Mouse (Mus musculus) lung, embryonic 14.5 days (tissue): ENCODE data around the gene Mylk. TPM values are rescaled to one million over a fixed set of nuclear protein-coding genes. Genes with fewer than 3 reads are reported as not detected.

ENCODE experiments used
- ATAC-seq: fragments of 200-750 bp; cut with Nextera tagmentation; 2 replicates; pipeline ENCODE4 v1.8.0; 2017; ENCODE audit warnings: mild to moderate bottlenecking, moderate TSS enrichment, moderate library complexity; ENCODE audit not compliant: insufficient read depth
- DNase-seq: peaks from one replicate; pipeline ENCODE4 v3.0.0-alpha.2; 2015
- H3K27ac ChIP-seq: fragments of 300-500 bp; sonication (generic); 2 replicates; pipeline ENCODE4 v1.5.1; 2014; ENCODE audit warnings: low read depth, mild to moderate bottlenecking, moderate library complexity
- H3K27me3 ChIP-seq: fragments of 300-500 bp; sonication (generic); 2 replicates; pipeline ENCODE4 v1.6.1; 2014; ENCODE audit warnings: low read length, control low read depth; ENCODE audit not compliant: insufficient read depth
- H3K36me3 ChIP-seq: fragments of 300-500 bp; sonication (generic); 2 replicates; pipeline ENCODE4 v1.6.1; 2014; ENCODE audit warnings: control low read depth; ENCODE audit not compliant: insufficient read depth
- H3K4me1 ChIP-seq: fragments of 300-500 bp; sonication (generic); 2 replicates; pipeline ENCODE4 v1.6.1; 2014; ENCODE audit warnings: antibody characterized with exemption, control low read depth; ENCODE audit not compliant: insufficient read depth
- H3K4me2 ChIP-seq: fragments of 300-500 bp; sonication (generic); 2 replicates; pipeline ENCODE4 v1.6.1; 2014; ENCODE audit warnings: mild to moderate bottlenecking
- H3K4me3 ChIP-seq: fragments of 300-500 bp; sonication (generic); 2 replicates; pipeline ENCODE4 v1.5.1; 2014; ENCODE audit warnings: low read depth, low read length
- H3K9ac ChIP-seq: fragments of 300-500 bp; sonication (generic); 2 replicates; pipeline ENCODE4 v1.6.1; 2014
- H3K9me3 ChIP-seq: fragments of 300-500 bp; sonication (generic); 2 replicates; pipeline ENCODE4 v1.6.1; 2016; ENCODE audit warnings: low read depth, low read length, control low read depth
- CTCF ChIP-seq: IDR thresholded peaks from 2 replicates; pipeline ENCODE4 v1.5.1; 2016; ENCODE audit warnings: antibody characterized with exemption, low read depth
- WGBS: fragments of 180-500 bp; shearing (Covaris S2); extraction: QIAGEN DNeasy Blood & Tissue Kit; methylation state at CpG from one replicate; pipeline ENCODE4 v1.1.7; 2014; 5-methylcytosine and 5-hydroxymethylcytosine counted together
- polyA plus RNA-seq: library from polyadenylated mRNA; unstranded; fragments of >200 nt; fragmentation: Nextera tagmentation; extraction: Ambion mirVana; gene quantifications from 2 replicates; pipeline ENCODE4 v1.2.1, GENCODE M21; 2014

The Mylk gene
- polyA plus RNA-seq, 1 experiment from 2014 or later = 122 TPM

DNA sequence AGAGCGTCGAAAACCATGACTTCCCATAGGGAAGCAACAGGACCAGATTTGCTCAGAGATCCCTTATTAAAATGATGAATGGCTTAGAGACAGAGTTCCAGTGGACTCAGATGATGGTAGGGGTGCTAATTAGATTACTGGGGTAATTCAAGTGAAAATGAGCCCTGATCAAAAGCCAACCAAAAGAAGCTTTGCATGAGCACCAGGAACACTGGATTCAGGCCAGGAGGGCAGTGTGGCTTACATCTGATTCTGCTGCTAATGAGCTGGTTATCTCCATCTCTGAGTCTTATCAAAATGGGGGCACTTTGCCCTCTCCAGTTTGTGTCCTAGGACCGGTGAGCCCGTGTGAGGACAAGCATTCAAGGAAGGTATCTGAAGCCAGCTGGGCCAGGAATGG is 23.4 kb downstream of the Mylk start:
- ATAC-seq = no peak

DNA sequence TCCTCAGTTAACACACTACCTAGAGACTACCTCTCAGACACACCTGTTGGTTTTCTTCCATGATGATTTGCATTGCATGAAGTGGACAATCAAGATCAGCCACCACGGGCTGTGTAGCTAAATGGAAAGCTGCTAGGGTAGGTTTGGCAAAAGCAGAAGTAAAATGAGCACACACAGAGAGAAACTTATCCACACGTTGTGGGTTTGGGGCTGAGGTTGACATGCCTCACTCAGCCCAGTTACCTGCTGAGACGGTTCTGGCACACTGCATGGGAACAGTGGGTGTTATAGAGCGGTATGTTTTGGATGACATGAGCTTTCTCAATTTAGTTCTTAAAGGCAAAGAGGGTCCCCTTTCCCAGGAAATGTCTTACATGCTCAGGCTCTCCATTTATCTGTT is 25.1 kb downstream of the Mylk start:
- ATAC-seq (no peak), DNase-seq (no peak)
- Histone ChIP-seq H3K27ac (no peak overlapping the region), H3K36me3 (no peaks in the 10 kb centered on the region), H3K4me1 (no peaks in the 10 kb centered on the region), H3K9ac (no peak overlapping the region), H3K4me2 (no peak overlapping the region), H3K4me3 (no peak overlapping the region), H3K9me3 (no peaks in the 10 kb centered on the region), H3K27me3 (no peaks in the 10 kb centered on the region)
- no peak for TF ChIP-seq CTCF
- WGBS = 90% methylated on average over 4 of the region's 4 CpGs

More for the DNA sequence above, 23.4 kb downstream of the Mylk start:
- TF ChIP-seq CTCF = no peak
- Histone ChIP-seq H3K9me3 (no peaks in the 10 kb centered on the region), H3K4me3 (no peak overlapping the region), H3K27me3 (no peaks in the 10 kb centered on the region), H3K27ac (no peak overlapping the region), H3K9ac (no peak overlapping the region), H3K4me2 (no peak overlapping the region), H3K4me1 (no peaks in the 10 kb centered on the region), H3K36me3 (no peaks in the 10 kb centered on the region)
- WGBS = 66% methylated on average over 4 of the region's 4 CpGs
- no peak for DNase-seq

DNA sequence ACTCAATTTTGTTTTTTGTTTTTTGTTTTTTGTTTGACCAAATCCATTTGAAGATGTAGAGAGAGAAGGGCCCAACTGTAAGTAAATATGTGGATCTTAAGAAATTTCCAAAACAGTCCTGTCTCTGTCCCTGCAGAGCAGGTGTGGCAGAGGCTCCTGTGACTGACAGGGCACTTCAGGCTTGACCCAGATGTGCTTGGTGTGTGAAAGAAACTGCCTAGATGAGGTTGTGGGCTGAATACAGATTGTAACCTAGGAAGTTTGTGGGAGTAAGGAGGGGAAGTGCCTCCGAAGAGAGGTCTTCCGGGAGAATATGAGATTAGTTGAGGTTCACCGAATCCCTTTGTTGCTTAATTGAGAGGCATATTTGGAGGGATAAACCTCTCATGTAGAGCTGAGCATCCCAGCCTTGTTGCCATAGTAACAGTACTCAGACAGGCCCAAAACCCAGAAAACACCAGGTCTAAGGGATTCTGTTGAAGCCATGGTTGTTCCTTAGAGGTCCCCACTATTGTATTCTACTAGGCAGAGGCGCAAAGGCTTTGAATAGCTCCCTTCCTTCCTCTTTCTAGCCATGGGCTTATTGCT is 27.5 kb downstream of the Mylk start:
- H3K4me1 ChIP-seq = no peaks in the 10 kb centered on the region
- DNase-seq = no peak
- H3K27ac ChIP-seq = no peak overlapping the region
- TF ChIP-seq CTCF = no peak
- no peaks in the 10 kb centered on the region for H3K27me3 ChIP-seq
- H3K9me3 ChIP-seq = no peaks in the 10 kb centered on the region
- no peaks in the 10 kb centered on the region for H3K36me3 ChIP-seq
- no peak overlapping the region for H3K4me2 ChIP-seq
- H3K9ac ChIP-seq = no peak overlapping the region
- 81% methylated on average over 4 of the region's 4 CpGs for WGBS
- ATAC-seq = no peak
- no peak overlapping the region for H3K4me3 ChIP-seq

- 58% methylated on average over 1 of the region's 1 CpGs for WGBS
These were observed 37.4 kb downstream of the Mylk start for GRCm38 (mm10) chr16:34782442-34782841.

GRCm38 (mm10) chr16:34783536-34783935 is 38.5 kb downstream of the Mylk start:
- DNase-seq (no peak), ATAC-seq (no peak)
- 84% methylated on average over 5 of the region's 5 CpGs for WGBS
- H3K36me3 ChIP-seq = no peaks in the 10 kb centered on the region
- H3K27ac ChIP-seq = no peak overlapping the region
- no peaks in the 10 kb centered on the region for H3K9me3 ChIP-seq
- H3K4me2 ChIP-seq = no peak overlapping the region
- H3K4me1 ChIP-seq = 0 out of 2 replicates have a peak, but pooled peaks cover 5% of the 10 kb centered on the region
- no peak overlapping the region for H3K9ac ChIP-seq
- H3K4me3 ChIP-seq = no peak overlapping the region
- no peak for TF ChIP-seq CTCF
- no peaks in the 10 kb centered on the region for H3K27me3 ChIP-seq

More at GRCm38 (mm10) chr16:34782442-34782841, 37.4 kb downstream of the Mylk start:
- ATAC-seq (no peak), DNase-seq (no peak)
- no peak for TF ChIP-seq CTCF
- no peaks in the 10 kb centered on the region for H3K27me3 ChIP-seq
- H3K27ac ChIP-seq = no peak overlapping the region
- no peaks in the 10 kb centered on the region for H3K36me3 ChIP-seq
- H3K9ac ChIP-seq = no peak overlapping the region
- H3K4me3 ChIP-seq = no peak overlapping the region
- no peaks in the 10 kb centered on the region for H3K9me3 ChIP-seq
- H3K4me1 ChIP-seq = 0 out of 2 replicates have a peak, but pooled peaks cover 5% of the 10 kb centered on the region
- H3K4me2 ChIP-seq = no peak overlapping the region

- WGBS = 60% methylated on average over 4 of the region's 4 CpGs
These were observed 39.7 kb downstream of the Mylk start for GRCm38 (mm10) chr16:34784675-34785074.

GRCm38 (mm10) chr16:34792555-34792954 is 47.5 kb downstream of the Mylk start:
- H3K27ac ChIP-seq = no peak overlapping the region
- 44% methylated on average over 1 of the region's 1 CpGs for WGBS

More at GRCm38 (mm10) chr16:34784675-34785074, 39.7 kb downstream of the Mylk start:
- Histone ChIP-seq H3K4me2 (no peak overlapping the region), H3K9ac (no peak overlapping the region), H3K36me3 (no peaks in the 10 kb centered on the region), H3K27ac (no peak overlapping the region; the same call in 1 of the 2 replicates), H3K4me3 (no peak overlapping the region), H3K4me1 (0 out of 2 replicates have a peak, but pooled peaks cover 5% of the 10 kb centered on the region), H3K9me3 (no peaks in the 10 kb centered on the region), H3K27me3 (no peaks in the 10 kb centered on the region)
- TF ChIP-seq CTCF = no peak
- ATAC-seq = no peak
- DNase-seq = no peak

More at GRCm38 (mm10) chr16:34792555-34792954, 47.5 kb downstream of the Mylk start:
- no peak for DNase-seq
- ATAC-seq = no peak
- Histone ChIP-seq H3K4me1 (peaks cover 14% of the 10 kb centered on the region), H3K27me3 (no peaks in the 10 kb centered on the region), H3K4me3 (no peak overlapping the region), H3K4me2 (no peak overlapping the region), H3K9ac (no peak overlapping the region), H3K36me3 (no peaks in the 10 kb centered on the region), H3K9me3 (no peaks in the 10 kb centered on the region)
- no peak for TF ChIP-seq CTCF
